Mouse (Mus musculus) neural tube, embryonic 13.5 days (tissue): ENCODE measurements around the gene Wdr45. TPM values are rescaled to one million over a fixed set of nuclear protein-coding genes. Genes with fewer than 3 reads are reported as not detected.

Source experiments
- ATAC-seq: fragments of 200-750 bp; cut with Nextera tagmentation; 2 replicates; pipeline ENCODE4 v1.8.0; 2017; ENCODE audit warnings: low read depth, mild to moderate bottlenecking, moderate TSS enrichment, moderate library complexity
- H3K27ac ChIP-seq: fragments of 300-500 bp; sonication (generic); replicated peaks from 2 replicates; pipeline ENCODE4 v1.5.1; 2015; ENCODE audit warnings: moderate library complexity, mild to moderate bottlenecking, inconsistent platforms
- H3K27me3 ChIP-seq: fragments of 300-500 bp; sonication (generic); 2 replicates; pipeline ENCODE4 v1.6.1; 2015; ENCODE audit warnings: mild to moderate bottlenecking, inconsistent platforms
- H3K36me3 ChIP-seq: fragments of 300-500 bp; sonication (generic); 2 replicates; pipeline ENCODE4 v1.6.1; 2015; ENCODE audit warnings: mild to moderate bottlenecking, inconsistent platforms
- H3K4me1 ChIP-seq: fragments of 300-500 bp; sonication (generic); replicated peaks from 2 replicates; pipeline ENCODE4 v1.6.1; 2015; ENCODE audit warnings: inconsistent platforms
- H3K4me2 ChIP-seq: fragments of 300-500 bp; sonication (generic); 2 replicates; pipeline ENCODE4 v1.6.1; 2015; ENCODE audit warnings: inconsistent platforms, mild to moderate bottlenecking, moderate library complexity
- H3K4me3 ChIP-seq: fragments of 300-500 bp; sonication (generic); 2 replicates; pipeline ENCODE4 v1.5.1; 2015; ENCODE audit warnings: mild to moderate bottlenecking, inconsistent platforms
- H3K9ac ChIP-seq: fragments of 300-500 bp; sonication (generic); 2 replicates; pipeline ENCODE4 v1.6.1; 2015; ENCODE audit warnings: moderate library complexity, mild to moderate bottlenecking, inconsistent platforms
- H3K9me3 ChIP-seq: fragments of 300-500 bp; sonication (generic); 2 replicates; pipeline ENCODE4 v1.6.1; 2016; ENCODE audit warnings: inconsistent platforms
- WGBS: fragments of 180-500 bp; shearing (Covaris S2); methylation state at CpG from one replicate; pipeline ENCODE4 v1.1.7; 2015; 5-methylcytosine and 5-hydroxymethylcytosine counted together
- polyA plus RNA-seq: library from polyadenylated mRNA; unstranded; fragments of >200 nt; fragmentation: Nextera tagmentation; extraction: Ambion mirVana; gene quantifications from 2 replicates; pipeline ENCODE4 v1.2.1, GENCODE M21; 2015

The Wdr45 gene
- polyA plus RNA-seq, 1 experiment from 2014 or later: 35.0 TPM

- no peaks in the 10 kb centered on the region for H3K4me1 ChIP-seq
- 55% methylated on average over 2 of the region's 2 CpGs for WGBS
- no peak overlapping the region for H3K4me3 ChIP-seq
- no peaks in the 10 kb centered on the region for H3K9me3 ChIP-seq
- H3K36me3 ChIP-seq: peaks cover 51% of the 10 kb centered on the region
- no peak overlapping the region for H3K27ac ChIP-seq
- H3K4me2 ChIP-seq: no peak overlapping the region
- no peak for ATAC-seq
- H3K27me3 ChIP-seq: no peaks in the 10 kb centered on the region
- H3K9ac ChIP-seq: no peak overlapping the region
Measured at GRCm38 (mm10) chrX:7772766-7773165, 58.6 kb downstream of the Wdr45 start.

- 74% methylated on average over 9 of the region's 9 CpGs for WGBS
- H3K9me3 ChIP-seq: no peaks in the 10 kb centered on the region
- H3K4me1 ChIP-seq: no peaks in the 10 kb centered on the region
- no peak overlapping the region for H3K4me2 ChIP-seq
- peaks cover 24% of the 10 kb centered on the region for H3K36me3 ChIP-seq
- no peaks in the 10 kb centered on the region for H3K27me3 ChIP-seq
- H3K27ac ChIP-seq: no peak overlapping the region
- ATAC-seq: no peak
- H3K4me3 ChIP-seq: no peak overlapping the region
- H3K9ac ChIP-seq: no peak overlapping the region
Measured at GRCm38 (mm10) chrX:7775501-7776205, 61.5 kb downstream of the Wdr45 start.

GRCm38 (mm10) chrX:7776329-7777082, 62.4 kb downstream of the Wdr45 start:
- no peak overlapping the region for H3K9ac ChIP-seq
- no peaks in the 10 kb centered on the region for H3K4me1 ChIP-seq
- peaks cover 20% of the 10 kb centered on the region for H3K36me3 ChIP-seq
- whole genome bisulfite sequencing: 51% methylated on average over 8 of the region's 8 CpGs
- ATAC-seq: peak; percentile 72
- H3K9me3 ChIP-seq: no peaks in the 10 kb centered on the region
- H3K4me2 ChIP-seq: no peak overlapping the region
- H3K27ac ChIP-seq: no peak overlapping the region
- no peak overlapping the region for H3K4me3 ChIP-seq
- no peaks in the 10 kb centered on the region for H3K27me3 ChIP-seq

Other genes with a start within 250 kb of the Wdr45 start
- gene Foxp3, start 140.7 kb upstream of the Wdr45 start, polyA plus RNA-seq: 0.14 TPM in 1 of 2 replicates, not detected in the other
- gene Ppp1r3f, start 140.1 kb upstream of the Wdr45 start, polyA plus RNA-seq: 4.6 and 5.4 TPM in 2 replicates
- gene Ccdc22, start 108.8 kb upstream of the Wdr45 start, polyA plus RNA-seq: 28.0 and 29.6 TPM in 2 replicates
- 0.11 and 0.13 TPM in 2 replicates for gene Cacna1f, start 107.2 kb upstream of the Wdr45 start, polyA plus RNA-seq
- 108 and 118 TPM in 2 replicates for gene Syp, start 75.9 kb upstream of the Wdr45 start, polyA plus RNA-seq
- 1.9 and 2.1 TPM in 2 replicates for gene Prickle3, start 57.1 kb upstream of the Wdr45 start, polyA plus RNA-seq
- gene Plp2, start 42.9 kb upstream of the Wdr45 start, polyA plus RNA-seq: 27.2 and 33.4 TPM in 2 replicates
- 0.18 TPM in 1 of 2 replicates, not detected in the other for gene Magix, start 33.1 kb upstream of the Wdr45 start, polyA plus RNA-seq
- 43.2 and 50.4 TPM in 2 replicates for gene Gpkow, start 17.2 kb upstream of the Wdr45 start, polyA plus RNA-seq
- not detected in 2 replicates for gene Gm45208, start 7.9 kb downstream of the Wdr45 start, polyA plus RNA-seq
- 115 and 134 TPM in 2 replicates for gene Praf2, start 14.1 kb downstream of the Wdr45 start, polyA plus RNA-seq
- 39.3 and 43.2 TPM in 2 replicates for gene Ccdc120, start 36.6 kb downstream of the Wdr45 start, polyA plus RNA-seq
- 25.8 and 28.6 TPM in 2 replicates for gene Tfe3, start 48.2 kb downstream of the Wdr45 start, polyA plus RNA-seq
- gene Gripap1, start 75.4 kb downstream of the Wdr45 start, polyA plus RNA-seq: 74.9 and 77.1 TPM in 2 replicates
- gene Kcnd1, start 108.0 kb downstream of the Wdr45 start, polyA plus RNA-seq: 4.9 and 6.2 TPM in 2 replicates
- gene Otud5, start 127.0 kb downstream of the Wdr45 start, polyA plus RNA-seq: 51.8 and 52.2 TPM in 2 replicates
- 16.7 and 18.6 TPM in 2 replicates for gene Pim2, start 163.9 kb downstream of the Wdr45 start, polyA plus RNA-seq
- gene Slc35a2, start 169.7 kb downstream of the Wdr45 start, polyA plus RNA-seq: 42.3 and 45.2 TPM in 2 replicates
- 210 and 216 TPM in 2 replicates for gene Pqbp1, start 184.9 kb downstream of the Wdr45 start, polyA plus RNA-seq
- gene Timm17b, start 185.0 kb downstream of the Wdr45 start, polyA plus RNA-seq: 150 and 160 TPM in 2 replicates
- gene Gm10491, start 193.5 kb downstream of the Wdr45 start, polyA plus RNA-seq: not detected in 2 replicates
- not detected in 2 replicates for gene Gm10490, start 195.2 kb downstream of the Wdr45 start, polyA plus RNA-seq
- gene Pcsk1n, start 205.5 kb downstream of the Wdr45 start, polyA plus RNA-seq: 192 and 252 TPM in 2 replicates
- 0.24 TPM in 1 of 2 replicates, not detected in the other for gene Eras, start 214.3 kb downstream of the Wdr45 start, polyA plus RNA-seq
- 52.2 and 53.4 TPM in 2 replicates for gene Hdac6, start 233.6 kb downstream of the Wdr45 start, polyA plus RNA-seq